Mouse (Mus musculus): ENCODE data around the gene Chst3. TPM values are rescaled to one million over a fixed set of nuclear protein-coding genes. Genes with fewer than 3 reads are reported as not detected.
"Not testable (repeated sequence)": the region's sequence is repeated elsewhere in the genome, so short reads cannot be mapped to it uniquely, and the experiment has no call there.

Gene Chst3
- total RNA-seq, 2 experiments from 2014 or later = 3.8 to 4.1 TPM

DNA sequence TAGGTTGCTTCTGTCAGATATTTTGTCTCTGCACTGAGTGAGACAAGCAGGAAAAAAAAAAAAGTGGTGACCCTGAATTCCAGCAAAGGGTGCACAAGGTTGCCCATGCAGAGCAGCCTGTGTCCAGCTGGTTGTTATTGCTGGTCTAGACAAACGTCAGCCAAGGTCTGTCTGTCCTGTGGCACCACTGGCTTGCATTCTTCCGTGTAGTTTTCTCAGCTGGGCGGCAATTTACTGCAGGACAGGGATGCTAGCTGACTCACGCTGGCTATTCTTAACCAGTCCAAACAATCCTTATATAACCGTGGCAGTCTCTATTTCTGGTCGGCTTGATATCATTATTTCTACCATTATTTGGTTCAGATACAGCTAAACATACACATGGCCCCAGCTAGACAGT, 18.1 kb downstream of the Chst3 start:
- DNase-seq (ENCODE audit: low spot score in 2 of 2) = no peak

DNA sequence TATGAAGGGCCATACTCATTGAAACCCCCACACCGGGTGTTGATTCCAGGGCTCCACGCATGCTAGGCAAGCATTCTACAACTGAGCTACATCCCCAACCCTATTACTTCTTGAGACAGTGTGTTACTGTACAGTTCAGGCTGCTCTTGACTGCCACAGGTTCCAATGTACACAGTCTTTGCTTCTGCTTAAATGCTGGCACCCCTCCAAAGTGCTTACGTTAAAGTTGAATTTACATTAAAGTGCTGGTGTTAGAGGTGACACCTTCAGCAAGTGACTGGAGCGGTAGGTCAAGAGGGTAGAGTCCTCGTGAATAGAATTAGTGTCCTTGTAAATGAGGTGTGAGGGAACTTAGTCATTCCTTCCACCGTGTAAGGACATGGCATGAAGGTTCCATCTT, 19.7 kb downstream of the Chst3 start:
- DNase-seq (ENCODE audit: low spot score in 2 of 2) = no peak

DNA sequence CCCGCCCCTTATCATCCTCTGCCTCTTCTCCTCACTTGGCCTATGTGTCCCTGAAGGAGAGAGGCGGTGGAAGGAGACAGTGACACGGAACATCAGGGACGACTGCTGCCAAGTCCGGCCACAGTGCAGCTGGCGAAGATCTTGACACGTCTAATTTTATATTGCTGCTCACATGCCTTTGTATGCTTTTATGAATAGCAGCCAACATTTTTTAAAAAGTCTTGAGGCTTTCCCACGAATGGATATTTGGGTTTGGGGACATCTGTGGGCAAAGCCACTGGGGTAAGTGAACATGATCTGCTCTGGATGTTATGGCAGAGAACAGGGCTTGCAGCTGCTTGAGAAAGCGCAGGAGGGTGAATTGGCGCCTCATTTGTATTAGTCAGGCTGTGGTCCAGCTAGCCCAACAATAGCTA, 21.6 kb downstream of the Chst3 start:
- no peak for DNase-seq (ENCODE audit: low spot score in 2 of 2)

DNA sequence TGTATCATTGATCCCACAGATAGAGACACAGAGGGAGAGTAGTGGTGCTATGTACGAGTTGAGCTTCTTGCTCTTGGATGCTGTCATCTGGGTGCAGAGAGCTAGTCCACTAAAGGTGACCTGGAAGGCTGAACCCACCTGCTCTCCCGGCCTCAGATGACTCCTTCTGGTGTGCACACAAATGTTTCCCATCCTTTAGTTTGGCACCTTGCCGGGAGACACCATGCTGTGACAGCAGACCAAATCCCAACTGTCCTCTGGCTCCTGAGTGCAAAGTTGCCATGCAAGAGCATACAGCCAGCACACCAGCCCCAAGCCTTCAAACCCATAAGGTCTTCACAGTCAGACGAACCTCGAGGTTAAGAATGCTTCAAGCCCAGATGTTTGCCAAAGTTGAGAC, 22.1 kb downstream of the Chst3 start:
- DNase-seq (ENCODE audit: low spot score in 2 of 2) = no peak

DNA sequence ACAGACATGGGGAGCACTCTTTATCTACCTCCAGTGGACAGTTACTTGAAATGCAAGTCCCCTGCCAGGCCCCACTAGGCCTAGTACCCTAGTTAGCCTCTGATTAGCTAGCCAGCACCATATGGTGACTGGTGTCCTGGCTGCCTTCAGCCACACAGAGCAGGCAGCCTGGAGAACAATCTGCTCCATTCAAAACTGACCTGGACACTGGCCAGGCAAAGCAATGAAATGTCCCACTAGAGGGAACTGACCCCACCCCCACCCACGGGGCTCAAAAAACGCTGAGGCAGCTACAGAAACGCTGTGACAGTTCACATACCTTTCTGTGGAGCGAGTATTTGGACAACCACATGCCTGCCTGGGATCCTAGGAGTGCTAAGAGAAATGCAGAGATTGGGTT, 24.0 kb downstream of the Chst3 start:
- DNase-seq (ENCODE audit: low spot score in 2 of 2) = peak; percentile 35 to 71

DNA sequence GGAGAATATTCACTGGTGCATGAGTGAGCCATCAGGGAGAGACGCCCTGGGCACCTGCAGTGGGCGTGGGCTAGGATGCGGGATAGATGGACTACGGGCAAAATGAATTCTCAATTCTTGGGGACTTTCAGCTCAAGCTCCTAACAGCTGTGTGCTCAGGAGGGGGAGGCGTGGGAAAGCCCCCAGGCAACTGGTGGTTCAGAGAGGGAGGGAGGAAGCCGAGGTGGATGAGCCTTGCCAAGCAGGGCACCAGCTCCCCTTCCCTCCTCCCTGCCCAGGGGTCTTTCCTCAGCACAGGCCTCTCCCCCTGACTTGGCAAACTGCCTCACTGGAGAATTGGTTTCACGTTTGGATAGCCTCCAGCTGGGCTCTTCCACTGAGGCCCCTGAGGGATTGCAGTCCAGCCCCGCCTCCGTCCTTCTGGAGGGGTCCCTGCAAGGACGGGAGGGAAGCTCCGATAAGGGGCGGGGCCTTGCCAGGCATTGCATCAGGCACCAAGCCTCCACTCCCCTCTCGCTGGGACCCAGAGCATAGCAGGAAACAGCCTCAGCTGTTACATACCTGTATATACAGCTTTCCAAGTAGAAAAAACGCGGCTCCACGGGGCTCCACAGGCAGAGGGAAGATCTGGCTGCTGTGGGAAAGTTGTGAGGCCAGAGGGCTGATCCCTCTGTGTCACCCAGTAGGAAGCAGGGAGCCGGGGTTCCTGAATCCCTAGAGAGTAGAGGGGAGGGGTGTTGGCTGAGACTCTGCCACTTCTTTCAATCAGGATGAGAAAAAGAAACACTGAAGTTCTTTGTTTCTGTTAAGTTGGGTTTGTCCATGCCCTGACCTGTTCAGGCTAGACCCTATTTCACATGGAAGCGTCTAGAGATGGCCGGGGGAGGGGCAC, 25.3 kb downstream of the Chst3 start:
- peak in 1 of 2 experiments; percentile 52 for DNase-seq (ENCODE audit: low spot score in 2 of 2)

DNA sequence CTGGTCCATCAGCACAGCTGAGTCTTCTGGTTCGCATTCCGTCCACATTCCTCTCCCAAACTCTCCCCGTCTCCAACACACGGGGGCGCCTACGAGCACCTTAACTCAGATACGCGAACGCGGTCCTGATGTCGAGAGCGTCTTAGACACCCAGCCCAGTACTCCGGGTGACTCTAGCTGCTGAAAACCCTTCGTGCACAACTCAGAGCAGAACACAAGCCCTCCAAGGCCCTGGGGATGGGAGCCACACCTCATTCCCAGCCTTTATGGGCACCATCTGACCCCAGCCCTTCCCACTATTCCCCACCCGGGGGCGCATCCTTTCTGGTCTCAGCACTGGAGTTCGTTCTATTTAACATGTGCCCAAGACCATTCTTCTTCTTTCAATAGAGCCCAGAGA, 27.3 kb downstream of the Chst3 start:
- peak; percentile 80 to 83 for DNase-seq (ENCODE audit: low spot score in 2 of 2)

DNA sequence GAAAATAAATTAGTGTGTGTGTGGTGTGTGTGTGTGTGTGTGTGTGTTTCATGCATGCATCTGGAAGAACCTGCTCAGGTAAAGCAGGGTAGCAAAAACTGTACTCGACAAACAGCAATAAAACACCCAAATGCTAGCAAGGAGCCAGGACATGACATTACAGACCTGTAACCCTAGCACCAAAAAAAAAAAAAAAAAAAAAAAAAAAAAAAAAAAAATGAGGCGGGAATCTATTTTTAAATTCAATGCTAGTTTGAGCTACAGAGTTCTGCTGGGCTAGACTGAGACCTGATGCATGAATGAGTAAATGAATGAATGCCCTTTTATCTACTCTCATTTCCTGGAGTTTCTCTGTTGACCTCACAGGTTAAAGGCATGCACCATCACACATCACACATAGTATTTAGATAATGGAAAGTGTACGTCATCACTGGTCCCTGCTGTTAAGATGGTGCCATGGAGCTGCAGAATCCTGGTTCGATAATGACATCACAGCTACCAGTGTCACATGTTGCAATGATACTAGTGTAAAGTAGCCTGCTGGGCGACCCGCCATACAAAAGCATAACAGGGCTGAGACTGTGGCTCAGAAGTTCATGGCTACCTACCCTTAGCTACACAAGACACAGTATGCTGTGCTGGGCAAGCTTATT, 29.4 kb downstream of the Chst3 start:
- DNase-seq (ENCODE audit: low spot score in 2 of 2) = no peak

DNA sequence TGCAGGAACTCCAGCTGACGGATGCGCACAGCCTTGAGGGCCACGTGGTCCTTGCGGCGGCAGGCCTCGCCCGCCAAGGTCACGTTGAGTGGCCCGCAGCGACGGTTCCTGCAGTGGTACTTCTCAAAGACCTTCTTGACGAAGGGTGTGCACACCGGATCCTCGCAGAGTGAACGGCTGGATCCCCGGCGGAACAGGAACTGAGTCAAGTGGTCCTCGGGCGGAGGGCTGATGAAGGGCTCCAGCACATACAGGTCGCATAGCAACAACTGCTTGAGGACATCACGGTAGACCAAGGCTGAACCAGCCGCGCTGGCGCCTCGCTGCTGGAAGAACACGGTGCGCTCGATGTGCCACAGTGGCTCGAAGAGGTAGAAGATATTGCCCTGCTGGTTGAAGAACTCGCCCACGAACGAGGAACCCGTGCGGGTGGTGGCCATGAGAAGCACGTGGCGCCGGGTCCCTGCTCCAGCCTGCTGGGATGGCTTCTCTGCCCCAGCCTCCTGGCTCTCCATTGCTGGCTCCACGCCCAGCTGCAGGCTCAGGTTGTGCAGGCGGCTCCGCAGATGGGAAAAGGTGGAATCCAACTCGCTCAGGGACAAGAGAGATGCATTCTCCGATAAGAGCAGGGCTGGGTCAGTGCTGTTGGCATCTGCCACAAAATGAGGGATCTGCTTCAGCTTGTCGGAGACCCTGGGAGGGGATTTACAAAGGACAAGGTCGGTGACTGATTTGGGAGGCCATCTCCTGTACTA, 32.7 kb downstream of the Chst3 start:
- no peak for DNase-seq (ENCODE audit: low spot score in 2 of 2)

DNA sequence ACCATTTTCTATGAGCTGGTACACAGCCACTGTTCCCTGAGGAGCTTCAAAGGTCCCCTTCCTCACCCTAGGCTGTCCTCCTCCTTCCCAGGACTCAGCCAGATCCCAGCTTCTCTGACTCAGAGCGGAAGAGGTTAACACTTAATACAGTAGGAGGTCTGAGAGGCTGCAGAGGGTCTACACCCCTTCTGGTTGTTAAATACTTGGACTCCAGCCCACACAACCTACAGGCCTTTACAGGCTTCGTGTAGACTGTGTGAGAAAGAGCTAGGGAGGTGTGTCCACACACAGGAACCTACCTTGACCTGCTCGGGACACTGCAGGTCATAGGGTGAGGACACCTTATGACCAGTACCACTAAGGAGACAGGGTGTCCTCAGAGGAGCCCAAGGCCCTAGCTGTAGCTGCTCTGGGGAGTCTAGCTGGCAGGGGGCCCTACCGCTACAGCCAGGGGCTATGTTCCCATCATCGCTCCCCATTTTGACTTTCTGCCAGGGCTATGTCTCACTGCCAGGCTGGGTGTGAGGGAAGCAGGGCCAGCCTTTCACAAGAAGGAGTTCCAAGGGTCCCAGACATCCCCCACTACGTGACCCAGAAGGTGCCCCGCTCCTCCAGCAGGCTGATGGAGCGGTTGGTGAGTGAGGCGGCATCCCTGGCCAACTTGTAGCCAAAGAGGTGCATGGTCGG, 33.9 kb downstream of the Chst3 start:
- no peak for DNase-seq (ENCODE audit: low spot score in 2 of 2)

DNA sequence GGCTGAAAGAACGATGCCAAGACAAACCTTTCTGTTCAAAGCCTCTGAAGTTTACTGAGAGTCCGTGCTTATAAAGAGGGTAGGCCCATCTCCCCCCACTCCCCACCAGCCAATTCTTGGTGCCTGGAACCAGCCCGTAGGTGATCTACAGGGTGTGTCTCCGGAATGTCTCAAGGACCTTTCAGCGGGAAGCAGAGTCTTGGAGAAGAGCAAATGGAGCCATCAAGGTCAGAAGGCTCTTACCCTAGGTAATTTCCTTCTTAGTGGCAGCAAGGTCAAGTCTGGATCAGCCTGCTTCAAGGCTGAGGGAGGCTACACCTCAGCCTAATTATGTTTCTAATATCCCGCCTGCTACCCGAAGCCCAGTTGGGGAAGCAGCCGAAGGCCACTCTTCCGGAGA, 43.8 kb downstream of the Chst3 start:
- DNase-seq (ENCODE audit: low spot score in 2 of 2) = not testable (repeated sequence)

DNA sequence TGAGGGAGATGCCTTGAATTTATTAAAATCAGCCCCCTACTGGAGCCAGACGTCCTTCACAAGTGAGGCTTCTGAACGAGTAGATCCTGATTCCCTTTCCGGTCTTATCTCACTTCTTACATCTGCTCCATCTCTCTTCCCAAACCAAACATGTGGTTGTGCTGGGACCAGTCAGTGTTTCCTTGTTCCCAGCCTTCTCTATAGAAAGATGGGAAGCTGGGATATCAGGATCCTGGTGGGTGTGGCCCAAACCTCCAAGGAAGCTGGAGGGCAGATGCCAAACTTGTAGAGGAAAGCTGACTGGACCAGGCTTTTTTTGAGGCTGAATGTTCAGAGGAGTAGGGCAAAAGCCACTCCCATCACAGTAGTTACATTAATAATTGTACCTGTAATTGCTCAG, 44.6 kb downstream of the Chst3 start:
- DNase-seq (ENCODE audit: low spot score in 2 of 2) = no peak

DNA sequence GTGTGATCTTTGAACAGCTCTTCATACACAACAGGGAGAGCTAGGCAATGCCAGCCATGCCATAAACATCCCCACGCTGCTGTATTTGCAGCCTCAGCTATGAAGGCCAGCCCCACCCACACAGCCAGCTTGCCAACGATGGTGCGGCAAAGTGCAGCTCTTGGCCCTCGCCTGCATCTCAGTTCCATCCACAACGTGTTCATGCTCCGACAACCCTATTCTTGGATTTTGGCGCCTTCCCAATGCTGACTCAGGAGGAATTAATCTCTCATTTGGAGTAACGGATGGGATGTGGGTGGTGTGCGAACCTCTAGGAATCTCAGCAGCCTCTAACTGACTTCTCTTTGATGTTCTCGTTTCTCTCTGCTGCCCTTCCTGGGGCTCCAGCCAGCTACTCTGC, 46.0 kb downstream of the Chst3 start:
- peak; percentile 81 to 90 for DNase-seq (ENCODE audit: low spot score in 2 of 2)

DNA sequence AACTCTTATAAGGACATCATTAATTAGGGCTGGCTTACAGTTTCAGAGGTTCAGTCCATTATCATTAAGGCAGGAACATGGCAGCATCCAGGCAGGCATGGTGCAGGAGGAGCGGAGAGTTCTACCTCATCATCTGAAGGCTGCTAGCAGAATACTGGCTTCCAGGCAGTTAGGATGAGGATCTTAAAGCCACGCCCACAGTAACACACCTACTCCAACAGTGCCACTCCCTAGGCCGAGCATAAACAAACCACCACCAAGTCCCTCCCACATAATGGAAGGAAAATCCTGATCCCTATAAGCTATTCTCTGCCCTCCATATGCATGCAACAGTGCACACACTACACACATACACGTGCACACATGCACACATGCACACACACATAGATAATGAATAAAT, 46.8 kb downstream of the Chst3 start:
- no peak for DNase-seq (ENCODE audit: low spot score in 2 of 2)

DNA sequence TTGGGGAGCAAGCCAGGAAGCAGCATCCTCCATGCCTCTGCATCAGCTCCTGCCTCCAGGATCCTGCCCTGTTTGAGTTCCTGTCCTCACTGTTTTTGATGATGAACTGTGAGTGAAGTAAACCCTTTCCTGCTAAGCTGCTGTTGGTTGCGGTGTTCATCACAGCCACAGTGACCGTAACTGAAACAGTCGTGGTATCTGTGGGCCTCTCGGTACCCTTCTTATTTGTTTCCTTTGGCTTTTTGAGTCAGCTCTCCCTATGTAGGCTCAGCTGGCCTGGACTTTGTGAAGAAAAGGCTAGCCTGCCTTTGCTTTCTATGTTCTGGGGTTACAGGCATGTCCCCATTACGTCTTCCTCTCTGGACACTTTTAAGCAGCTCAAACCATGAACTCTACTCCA, 47.7 kb downstream of the Chst3 start:
- DNase-seq (ENCODE audit: low spot score in 2 of 2) = no peak

DNA sequence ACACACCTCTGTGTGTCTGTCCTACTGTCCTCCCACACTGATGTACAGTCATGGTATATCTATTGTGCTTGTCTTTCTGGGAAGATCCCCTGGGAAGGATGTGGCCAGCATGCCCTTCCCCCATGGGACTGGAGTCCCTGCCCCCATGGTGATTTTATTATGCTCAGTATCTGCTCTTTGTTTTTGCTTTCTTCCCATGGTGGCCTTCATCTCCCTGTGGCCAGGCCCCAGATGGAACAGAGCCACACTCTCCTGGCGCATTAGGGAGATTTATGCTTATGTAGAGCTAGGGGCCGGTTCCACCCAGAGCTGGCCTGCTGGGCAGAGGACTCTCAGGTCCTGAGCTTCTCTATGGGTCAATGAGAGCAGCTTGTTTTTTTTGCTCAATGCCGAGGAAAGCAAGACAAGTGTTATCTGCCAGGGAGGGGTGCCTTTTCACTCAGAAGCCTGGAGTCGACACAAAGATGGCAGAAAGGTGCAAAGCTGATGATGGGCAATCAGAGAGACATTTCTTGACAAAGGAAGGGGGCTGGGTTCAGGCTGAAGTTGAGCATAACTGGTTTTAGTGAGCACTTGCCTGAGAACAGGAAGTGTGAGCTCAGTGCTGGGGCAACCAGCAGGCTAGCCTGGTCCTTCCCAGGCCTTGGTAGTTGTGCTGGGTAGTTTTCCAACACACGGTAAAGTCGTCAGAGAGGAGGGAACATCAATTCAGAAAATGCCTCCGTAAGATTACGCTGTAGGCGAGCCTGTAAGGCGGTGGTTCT, 48.6 kb downstream of the Chst3 start:
- no peak for DNase-seq (ENCODE audit: low spot score in 2 of 2)

DNA sequence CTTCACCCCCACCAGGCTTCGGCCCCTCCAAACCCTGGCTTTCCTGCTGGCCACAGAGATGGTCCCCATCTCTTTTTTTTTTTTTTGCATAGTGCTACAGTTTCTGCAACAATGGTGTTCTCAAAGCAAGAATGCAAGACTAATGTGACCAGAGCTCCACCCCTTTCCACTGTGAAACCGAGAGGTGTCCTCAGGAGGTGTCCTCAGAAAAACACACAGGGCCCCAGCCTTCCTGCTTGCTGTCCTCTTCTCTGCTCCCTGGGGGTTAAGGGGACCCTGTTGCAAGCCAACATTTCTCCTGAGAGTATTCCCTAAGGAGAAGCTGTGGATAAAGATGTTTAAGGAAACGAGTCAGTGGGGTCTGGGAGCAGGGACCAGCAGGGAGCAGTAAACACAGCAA, 50.1 kb downstream of the Chst3 start:
- no peak for DNase-seq (ENCODE audit: low spot score in 2 of 2)

DNA sequence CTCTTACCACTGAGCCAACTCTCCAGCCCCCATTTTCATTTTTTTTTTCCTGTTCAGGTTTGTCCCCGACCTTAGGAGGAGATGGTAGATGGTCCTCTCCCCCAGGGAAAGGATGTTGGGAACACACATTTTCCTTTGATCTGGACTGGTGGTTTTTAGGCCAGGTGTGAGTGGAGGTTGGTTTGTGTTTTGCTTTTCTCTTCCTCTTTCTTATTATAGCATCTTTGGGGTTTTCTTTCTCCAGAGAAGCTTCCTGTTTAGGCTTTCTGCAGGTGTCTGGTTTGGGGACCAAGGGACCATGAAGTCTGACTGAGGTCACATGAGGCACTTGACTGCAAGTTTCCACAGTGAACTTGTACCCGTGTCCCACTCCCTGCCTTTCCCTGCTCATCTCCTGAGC, 50.8 kb downstream of the Chst3 start:
- no peak for DNase-seq (ENCODE audit: low spot score in 2 of 2)

DNA sequence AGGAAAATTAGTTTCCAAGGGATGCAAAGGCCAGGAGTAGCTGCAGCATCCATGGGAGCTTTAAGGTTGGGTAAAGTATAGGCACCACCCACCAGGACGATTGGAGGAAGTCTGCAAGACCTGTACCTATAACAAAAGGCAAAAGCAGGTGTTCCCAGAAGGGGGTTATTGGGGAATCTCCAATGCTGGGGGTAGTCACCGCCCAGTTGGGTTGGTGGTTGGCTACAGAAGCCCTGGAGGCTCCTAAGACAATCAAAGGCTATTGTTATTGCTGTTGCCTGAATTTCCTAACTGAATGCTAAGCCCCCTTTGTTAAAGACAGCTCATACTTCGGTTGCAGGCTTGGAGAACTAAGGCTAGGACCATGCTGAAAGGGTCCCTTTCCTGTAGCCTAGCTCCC, 53.0 kb downstream of the Chst3 start:
- no peak for DNase-seq (ENCODE audit: low spot score in 2 of 2)

DNA sequence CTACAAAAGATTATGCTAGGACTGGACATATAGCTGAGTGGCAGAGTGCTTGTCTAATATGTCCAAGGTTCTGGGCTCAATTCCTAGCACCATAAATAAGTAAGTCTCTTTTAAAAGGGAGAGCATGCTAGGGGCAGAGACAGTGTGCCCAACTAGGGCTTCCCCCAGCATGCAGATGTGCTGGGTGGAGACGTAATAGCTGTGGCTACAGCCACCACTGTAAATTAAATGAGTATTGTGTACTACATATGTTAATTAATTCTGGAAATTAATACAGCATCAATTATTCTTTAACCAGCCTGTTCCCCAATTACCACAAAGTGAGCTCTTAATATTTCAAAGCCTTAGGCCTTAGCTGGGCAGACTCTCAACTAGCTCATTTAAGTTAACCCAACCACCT, 54.2 kb downstream of the Chst3 start:
- DNase-seq (ENCODE audit: low spot score in 2 of 2) = no peak

DNA sequence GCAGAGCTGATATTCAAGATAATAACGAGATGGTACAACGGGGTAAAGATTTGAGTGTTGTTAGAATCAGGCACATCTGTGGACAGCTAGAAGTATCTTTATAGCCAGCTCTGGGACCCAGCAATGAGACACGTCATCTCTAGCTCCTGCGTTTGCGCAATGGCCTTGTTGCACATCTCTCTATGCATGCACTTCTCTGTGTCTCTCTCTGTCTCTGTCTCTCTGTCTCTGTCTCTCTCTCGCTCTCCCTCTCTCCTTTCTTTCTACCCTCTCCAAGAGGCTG, 56.1 kb downstream of the Chst3 start:
- DNase-seq (ENCODE audit: low spot score in 2 of 2) = no peak
